Mouse (Mus musculus) brown adipose tissue, adult 24 weeks (tissue): Measurements from ENCODE around the gene Fam117a. TPM values are rescaled to one million over a fixed set of nuclear protein-coding genes. Genes with fewer than 3 reads are reported as not detected.
A peak's percentile ranks its signal among the peaks of the same experiment; 100 is the strongest.
"Not testable (repeated sequence)": the region's sequence is repeated elsewhere in the genome, so short reads cannot be mapped to it uniquely, and the experiment has no call there.

Experiments used
- H3K27ac ChIP-seq: fragments of 200-500 bp; replicated peaks from 2 replicates; pipeline ENCODE4 v1.5.1; 2012; ENCODE audit warnings: low read depth, mild to moderate bottlenecking, low read length
- H3K4me1 ChIP-seq: fragments of 200-500 bp; 2 replicates; pipeline ENCODE4 v1.6.1; 2012; ENCODE audit warnings: low read length, mixed read lengths; ENCODE audit not compliant: control insufficient read depth, insufficient read depth, insufficient read length
- H3K4me3 ChIP-seq: fragments of 200-500 bp; 2 replicates; pipeline ENCODE4 v1.5.1; 2012; ENCODE audit warnings: low read depth, mild to moderate bottlenecking, low read length, moderate library complexity; ENCODE audit not compliant: insufficient read depth
- polyA plus RNA-seq: library from polyadenylated mRNA; stranded (reverse); fragments of >200 nt; gene quantifications from 2 replicates; pipeline ENCODE4 v1.2.4, GENCODE M21; 2012; ENCODE audit not compliant: missing spikeins, insufficient read depth, insufficient read length

Gene Fam117a
- polyA plus RNA-seq, 1 experiment, result 14.8 TPM

DNA sequence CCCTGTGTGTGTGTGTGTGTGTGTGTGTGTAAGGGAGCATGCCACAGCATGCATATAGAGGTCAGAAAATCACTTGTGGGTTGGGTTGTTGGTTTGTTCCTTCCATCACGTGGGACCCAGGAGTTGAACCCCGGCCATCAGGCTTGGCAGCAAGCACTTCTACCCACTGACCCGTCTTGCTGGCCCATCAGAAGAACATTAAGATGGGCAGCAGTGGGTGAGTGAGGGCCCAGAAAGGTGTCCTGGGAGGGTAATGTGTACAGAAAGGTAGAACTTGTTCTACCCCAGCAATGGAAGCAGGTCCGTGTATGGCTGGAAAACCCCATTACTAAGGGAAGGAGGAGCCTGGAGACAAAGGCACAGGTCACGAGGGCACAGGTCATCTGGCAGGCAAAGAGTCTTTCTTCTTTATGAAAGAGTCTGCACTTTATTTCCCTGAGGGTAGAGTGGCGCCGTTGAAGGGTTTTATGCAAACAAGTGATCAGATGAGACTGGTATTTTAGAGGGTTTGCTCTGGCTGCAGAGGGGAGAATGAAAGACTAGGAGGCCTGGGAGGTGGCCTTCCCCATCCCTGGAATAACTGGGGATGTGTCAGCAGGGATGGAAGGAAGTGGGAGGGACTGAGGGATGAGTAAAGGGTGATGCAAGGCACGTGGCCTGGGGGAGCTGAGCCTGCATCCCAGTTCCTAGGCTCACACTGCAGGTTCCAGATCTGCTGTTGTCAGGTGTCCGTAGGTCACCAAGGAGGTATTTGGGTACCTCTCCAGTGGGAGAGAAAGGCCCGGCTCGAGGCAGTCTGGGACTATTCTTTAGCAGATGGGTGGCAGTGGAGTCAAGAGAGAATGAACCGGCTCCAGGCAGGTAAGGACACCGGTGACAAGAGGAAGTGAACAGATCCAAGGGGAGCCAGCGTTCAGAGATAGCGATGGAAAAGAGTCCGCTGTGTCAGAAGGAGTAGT lies 66.8 kb downstream of the Fam117a start:
- H3K27ac ChIP-seq, result peak overlapping the region; percentile 35; the same call in 1 of the 2 replicates
- no peak overlapping the region for H3K4me3 ChIP-seq
- peaks cover 17% of the 10 kb centered on the region for H3K4me1 ChIP-seq

DNA sequence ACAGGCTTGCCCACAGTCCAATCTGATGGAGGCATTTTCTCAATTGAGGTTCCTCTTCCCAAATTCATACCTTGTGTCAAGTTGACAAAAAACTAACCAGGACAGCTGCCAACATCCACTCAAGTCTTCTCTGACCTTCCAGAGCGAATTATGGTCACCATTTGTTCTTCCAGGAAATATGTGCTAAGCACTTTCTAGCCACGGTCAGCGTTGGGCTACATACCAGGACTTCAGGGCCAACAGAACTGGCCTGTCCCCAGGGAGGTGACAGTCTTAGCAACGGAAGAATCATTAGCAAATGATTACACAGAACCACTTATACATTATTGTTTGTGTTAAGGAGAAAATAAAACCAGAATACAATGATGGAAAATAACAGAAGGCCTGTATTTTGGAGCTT lies 69.0 kb downstream of the Fam117a start:
- H3K4me3 ChIP-seq, result no peak overlapping the region
- peaks cover 17% of the 10 kb centered on the region for H3K4me1 ChIP-seq
- no peak overlapping the region for H3K27ac ChIP-seq

DNA sequence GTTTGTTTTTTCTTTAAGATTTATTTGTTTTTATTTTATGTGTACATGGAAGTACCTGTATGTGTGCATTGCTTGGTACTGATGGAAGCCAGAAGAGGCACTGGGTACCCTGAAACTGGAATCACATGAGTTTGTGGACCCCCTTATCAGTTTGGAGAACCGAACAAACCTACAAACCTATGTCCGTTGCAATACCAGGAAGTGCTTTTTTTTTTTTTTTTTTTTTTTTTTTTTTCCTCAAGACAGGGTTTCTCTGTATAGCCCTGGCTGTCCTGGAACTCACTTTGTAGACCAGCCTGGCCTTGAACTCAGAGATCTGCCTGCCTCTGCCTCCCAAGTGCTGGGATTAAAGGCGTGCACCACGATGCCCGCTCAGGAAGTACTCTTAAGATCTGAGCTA lies 69.6 kb downstream of the Fam117a start:
- not testable (repeated sequence) for H3K27ac ChIP-seq, H3K4me3 ChIP-seq
- peaks cover 17% of the 10 kb centered on the region for H3K4me1 ChIP-seq

DNA sequence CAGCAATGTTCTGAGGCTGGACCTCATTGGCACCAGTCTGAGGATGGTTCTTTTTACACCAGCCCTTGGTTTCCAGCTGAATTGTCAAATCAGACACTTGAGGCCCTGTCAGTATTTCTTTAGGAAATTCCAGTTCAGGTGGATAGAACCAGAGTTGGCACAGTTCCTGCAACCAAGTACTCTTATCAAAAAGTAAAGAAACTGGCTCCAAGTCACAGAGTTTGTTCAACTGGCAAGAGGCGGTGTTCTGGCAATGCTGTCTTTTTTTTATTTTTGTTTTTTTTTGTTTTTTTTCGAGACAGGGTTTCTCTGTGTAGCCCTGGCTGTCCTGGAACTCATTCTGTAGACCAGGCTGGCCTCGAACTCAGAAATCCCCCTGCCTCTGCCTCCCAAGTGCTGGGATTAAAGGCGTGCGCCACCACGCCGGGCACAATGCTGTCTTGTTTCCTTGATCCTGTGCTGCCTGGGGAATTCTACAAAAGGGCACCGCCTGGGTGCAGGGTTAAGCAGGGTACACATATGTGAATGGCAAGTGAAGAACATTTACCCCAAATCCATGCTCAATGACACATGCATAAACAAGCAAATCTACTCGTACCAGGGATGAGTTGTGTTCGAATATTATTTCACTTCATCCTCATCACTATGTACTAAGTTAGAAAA lies 72.8 kb downstream of the Fam117a start:
- Histone ChIP-seq H3K27ac (no peak overlapping the region), H3K4me1 (peaks cover 5% of the 10 kb centered on the region; the same call in 1 of the 2 replicates), H3K4me3 (no peak overlapping the region)

DNA sequence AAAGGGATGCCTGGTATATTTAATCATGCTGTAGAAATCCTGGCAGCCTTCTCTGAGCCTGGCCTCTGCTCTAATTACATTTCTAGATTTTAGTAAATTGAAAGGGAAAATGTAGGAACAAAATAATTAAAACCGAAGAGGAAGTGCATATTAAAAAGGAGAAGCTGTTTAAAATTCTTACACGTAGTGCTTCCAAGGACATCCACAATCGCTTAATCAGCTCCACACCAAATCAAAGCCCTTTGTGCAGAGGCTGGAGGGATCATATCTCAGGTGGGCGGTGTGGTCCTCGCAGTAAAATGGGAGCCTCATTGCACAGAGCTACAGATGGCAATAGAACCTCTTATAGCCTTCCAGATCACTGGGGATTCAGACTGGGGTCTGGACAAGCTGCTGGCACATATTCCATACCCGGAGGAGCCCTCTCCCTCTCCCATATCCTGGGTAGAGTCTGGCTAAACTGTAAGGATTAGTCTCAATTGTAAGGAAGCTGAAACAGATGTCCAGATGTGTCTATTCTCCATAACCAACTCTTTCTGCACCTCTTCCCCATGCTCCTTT lies 74.7 kb downstream of the Fam117a start:
- H3K27ac ChIP-seq, result no peak overlapping the region
- no peak overlapping the region for H3K4me3 ChIP-seq
- H3K4me1 ChIP-seq, result peaks cover 5% of the 10 kb centered on the region; the same call in 1 of the 2 replicates

DNA sequence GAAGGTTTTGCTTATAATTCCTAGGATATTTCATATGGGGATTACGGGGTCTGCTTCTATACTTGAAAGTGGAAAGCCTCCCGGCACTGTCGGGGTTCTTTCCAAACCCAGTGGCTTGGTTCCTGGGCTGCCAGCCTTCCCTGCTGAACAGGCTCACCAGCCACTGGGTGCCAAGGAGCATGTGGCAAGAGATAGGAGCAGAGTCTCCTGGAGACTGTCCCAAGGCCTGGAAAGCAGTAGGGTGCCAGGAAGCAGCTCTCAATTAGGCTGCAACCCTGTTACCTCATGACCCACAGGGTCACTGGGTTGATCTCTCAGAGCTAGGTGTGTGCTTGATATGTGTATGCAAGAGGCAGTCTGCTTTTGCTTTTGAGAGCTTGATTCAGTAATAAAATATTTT lies 75.8 kb downstream of the Fam117a start:
- H3K4me1 ChIP-seq, result peaks cover 5% of the 10 kb centered on the region; the same call in 1 of the 2 replicates
- no peak overlapping the region for H3K4me3 ChIP-seq
- peak overlapping the region; percentile 58; the same call in 1 of the 2 replicates for H3K27ac ChIP-seq

DNA sequence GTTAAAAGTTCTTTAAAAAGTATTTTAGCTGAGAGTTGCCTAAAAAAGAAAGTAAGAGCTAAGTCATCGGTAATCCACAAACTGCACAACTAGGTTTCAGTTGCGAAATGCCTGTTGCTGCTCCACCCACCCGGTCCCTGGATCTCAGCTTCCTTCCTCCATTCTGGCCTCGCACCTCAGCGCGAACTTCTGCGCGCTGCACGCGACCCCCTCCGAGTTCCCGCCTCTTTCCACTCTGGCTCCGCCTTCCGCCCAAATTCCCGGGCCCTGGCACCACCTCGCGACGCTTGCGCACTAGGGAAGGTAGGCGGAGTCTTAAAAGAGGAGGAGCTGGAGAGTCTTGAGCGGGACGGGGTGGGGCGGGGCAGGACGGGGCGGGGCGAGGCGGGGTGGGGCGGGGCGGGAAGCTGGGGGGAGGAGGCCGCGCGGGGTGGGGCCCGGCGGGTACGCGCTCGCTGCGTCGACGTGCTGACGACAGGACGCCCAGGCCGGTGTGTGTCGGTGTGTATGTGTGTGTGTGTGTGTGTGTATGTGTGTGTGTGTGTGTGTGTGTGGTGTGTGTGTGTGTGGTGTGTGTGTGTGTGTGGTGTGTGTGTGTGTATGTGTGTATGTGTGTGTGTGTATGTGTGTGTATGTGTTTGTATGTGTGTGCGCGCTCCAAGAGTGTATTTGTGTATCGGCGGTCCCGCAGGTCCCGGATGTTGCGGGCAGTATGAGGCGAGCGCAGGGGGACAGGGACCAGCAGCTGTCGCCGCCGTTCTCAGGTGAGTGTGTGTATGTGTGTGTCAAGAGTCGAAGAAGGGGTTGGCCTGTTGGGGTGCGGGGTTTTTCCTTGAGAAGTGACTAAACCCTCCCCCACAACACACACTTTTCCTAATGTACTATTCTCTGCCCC lies 77.1 kb downstream of the Fam117a start, which contains the start of gene Spop:
Gene Spop (plus strand): TSS at position 440 of the 895 bp plus-strand sequence.
- Histone ChIP-seq H3K4me1 (peaks cover 5% of the 10 kb centered on the region; the same call in 1 of the 2 replicates), H3K4me3 (peak within 1 kb of the TSS; percentile 80), H3K27ac (peak within 1 kb of the TSS; percentile 87)

DNA sequence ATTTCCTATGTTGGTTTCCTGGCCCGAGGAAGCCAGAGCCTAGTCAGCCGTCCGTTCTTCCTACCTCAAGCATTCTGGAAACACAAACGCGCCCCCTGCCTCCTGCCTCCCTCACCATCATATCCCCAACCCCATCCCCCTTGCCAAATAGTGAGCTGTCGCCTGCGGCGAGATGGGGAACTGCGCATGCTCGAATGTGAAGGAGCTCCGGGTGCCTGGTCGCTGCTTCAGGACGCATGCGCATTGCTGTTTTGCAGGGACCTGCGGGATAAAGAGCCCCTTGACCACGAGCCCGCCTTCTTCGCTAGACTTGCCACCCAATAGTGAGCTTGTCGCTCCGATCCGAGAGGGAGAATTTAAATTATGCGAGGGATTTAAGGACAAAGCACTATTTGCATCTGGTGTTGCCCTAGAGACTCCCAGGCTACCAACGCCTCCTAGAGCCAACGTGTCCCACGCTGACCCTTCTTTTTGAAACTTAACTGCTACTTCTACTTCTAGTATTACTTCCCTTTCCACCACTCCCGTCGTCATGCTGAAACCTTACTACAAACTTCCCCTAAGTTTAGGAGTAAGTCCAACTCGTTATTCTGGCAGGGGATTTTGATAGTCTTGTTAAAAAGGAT lies 77.8 kb downstream of the Fam117a start:
- H3K27ac ChIP-seq, result peak overlapping the region; percentile 87
- peaks cover 5% of the 10 kb centered on the region; the same call in 1 of the 2 replicates for H3K4me1 ChIP-seq
- H3K4me3 ChIP-seq, result peak overlapping the region; percentile 80

DNA sequence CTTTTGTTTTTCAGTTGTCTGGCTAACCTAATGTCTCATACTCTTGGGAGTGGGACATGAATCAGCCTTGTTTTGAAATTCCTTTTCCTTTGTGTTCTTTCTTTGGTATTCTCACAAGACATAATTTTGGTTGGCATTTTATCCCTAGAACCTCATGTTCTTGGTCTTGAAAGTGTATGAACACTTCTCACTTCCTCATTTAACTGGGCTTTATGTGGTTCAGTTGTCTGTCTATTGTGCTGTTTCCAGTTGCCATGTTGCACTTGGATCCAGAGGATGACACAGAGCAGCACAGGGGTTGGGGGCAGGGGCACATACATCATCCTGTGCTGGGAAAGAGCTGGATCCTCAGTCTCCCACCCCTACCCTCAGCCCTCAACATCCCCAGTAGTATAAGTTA lies 79.1 kb downstream of the Fam117a start:
- H3K4me1 ChIP-seq, result peaks cover 5% of the 10 kb centered on the region; the same call in 1 of the 2 replicates
- H3K27ac ChIP-seq, result peak overlapping the region; percentile 51
- no peak overlapping the region for H3K4me3 ChIP-seq

DNA sequence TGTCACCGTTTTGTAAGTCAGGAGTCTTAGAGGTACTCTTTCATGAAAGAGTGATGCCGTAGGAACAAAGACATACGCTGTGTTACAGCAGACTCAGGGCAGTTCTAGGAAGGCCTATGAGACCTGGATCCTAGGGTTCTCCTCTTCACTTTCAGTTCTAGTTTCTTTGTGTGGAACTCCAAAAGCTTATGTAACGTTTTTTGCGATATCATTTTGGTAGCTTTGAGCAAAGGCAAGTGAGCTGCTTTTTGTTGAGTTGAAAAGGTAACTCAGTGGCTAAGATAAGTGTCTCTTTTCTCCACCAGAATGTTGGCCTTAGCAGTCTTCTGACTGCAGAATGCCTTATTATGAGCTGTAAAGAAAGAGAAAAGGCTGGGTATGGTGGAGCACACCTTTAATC lies 80.5 kb downstream of the Fam117a start:
- Histone ChIP-seq H3K4me3 (no peak overlapping the region), H3K4me1 (peaks cover 3% of the 10 kb centered on the region; the same call in 1 of the 2 replicates), H3K27ac (no peak overlapping the region)

DNA sequence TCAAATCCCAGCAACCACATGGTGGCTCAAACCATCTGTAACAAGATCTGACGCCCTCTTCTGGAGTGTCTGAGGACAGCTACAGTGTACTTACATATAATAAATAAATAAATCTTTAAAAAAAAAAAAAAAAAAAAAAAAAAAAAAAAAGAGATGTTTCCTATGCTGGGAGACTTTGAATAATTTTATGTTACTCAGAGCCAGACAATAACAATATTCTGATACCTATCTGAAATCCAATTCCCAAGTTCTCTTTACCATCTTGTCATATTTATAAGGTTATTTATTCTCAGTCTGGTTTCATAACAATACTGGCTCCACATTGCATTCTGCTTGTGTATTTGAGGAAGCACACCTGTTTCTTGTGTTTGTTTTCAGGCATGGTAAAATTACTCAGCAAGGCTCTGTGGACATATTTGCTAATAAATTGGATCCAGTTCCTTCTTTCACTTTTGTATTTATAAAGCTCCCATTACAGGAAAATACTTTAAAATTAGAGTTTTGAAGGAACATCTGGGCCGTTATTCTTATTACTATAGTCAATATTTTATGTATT lies 84.1 kb downstream of the Fam117a start:
- no peak overlapping the region for H3K4me3 ChIP-seq
- H3K4me1 ChIP-seq, result peaks cover 10% of the 10 kb centered on the region; the same call in 1 of the 2 replicates
- H3K27ac ChIP-seq, result peak overlapping the region; percentile 30; the same call in 1 of the 2 replicates

DNA sequence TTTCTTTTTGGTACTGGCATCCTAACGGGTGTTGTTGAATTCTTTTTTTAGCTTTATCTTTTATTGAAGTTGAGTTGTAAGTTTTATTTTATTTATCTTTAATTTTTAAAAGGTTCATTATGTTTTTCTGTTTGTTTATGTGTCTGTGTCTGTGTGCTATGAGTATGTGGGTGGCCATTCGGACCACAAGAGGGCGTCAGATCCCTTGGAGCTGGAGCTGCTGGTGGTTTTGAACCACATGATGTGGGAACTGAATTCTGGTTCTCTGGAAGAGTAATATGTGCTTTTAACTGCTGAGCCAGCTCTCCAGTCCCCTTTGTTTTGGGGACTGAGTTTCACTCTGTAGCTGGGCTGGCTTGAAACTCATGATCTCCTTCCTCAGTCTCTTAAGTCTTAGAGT lies 86.7 kb downstream of the Fam117a start:
- peaks cover 8% of the 10 kb centered on the region; the same call in 1 of the 2 replicates for H3K4me1 ChIP-seq
- 0 out of 2 replicates have a peak overlapping the region, but pooled peaks have one; percentile 18 for H3K27ac ChIP-seq
- no peak overlapping the region for H3K4me3 ChIP-seq

DNA sequence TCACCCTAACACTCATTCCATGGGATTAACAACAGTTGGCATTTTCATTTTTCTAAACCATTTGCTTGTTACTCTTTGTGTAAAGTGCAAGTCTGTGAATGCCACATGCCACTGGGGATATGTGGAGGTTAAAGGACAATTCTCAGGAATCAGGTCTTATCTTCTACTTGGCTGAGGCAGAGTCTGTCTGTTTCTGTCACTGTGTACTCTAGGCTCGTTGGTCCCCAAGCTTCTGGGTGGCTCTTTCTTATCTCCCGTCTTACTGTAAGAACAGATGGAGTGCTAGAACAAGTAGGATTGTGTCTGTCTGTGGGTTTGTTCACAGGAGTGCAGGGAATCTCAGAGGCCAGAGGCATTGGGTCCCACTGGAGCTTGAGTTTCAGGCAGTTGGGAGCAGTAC lies 94.5 kb downstream of the Fam117a start:
- no peaks in the 10 kb centered on the region for H3K4me1 ChIP-seq
- H3K27ac ChIP-seq, result no peak overlapping the region
- H3K4me3 ChIP-seq, result no peak overlapping the region
